Mouse (Mus musculus) liver, adult 2 months (tissue): ENCODE data around the gene Gmfb.

Experiments
- CTCF ChIP-seq: fragments of 200-500 bp; IDR thresholded peaks from 2 replicates; pipeline ENCODE4 v1.5.1; 2011; ENCODE audit warnings: low read depth, low read length, control low read depth
- POLR2A ChIP-seq: fragments of 200-500 bp; IDR thresholded peaks from 2 replicates; pipeline ENCODE4 v1.6.1; 2011; ENCODE audit warnings: low read length, control low read depth; ENCODE audit not compliant: insufficient read depth; ENCODE audit errors: extremely low read depth

GRCm38 (mm10) chr14:46785247-46785646, 36.8 kb downstream of the Gmfb start:
- no peak for TF ChIP-seq CTCF
- no peak for TF ChIP-seq POLR2A
